Mouse (Mus musculus) adrenal gland (tissue): ENCODE measurements at regions not wholly inside any gene's neighbourhood (a gene's known extent, or its start where the extent isn't known, plus 50 kb on each side); places are given as distances from the start of the nearest gene placed in this dataset.
"Not testable (repeated sequence)": the region's sequence is repeated elsewhere in the genome, so short reads cannot be mapped to it uniquely, and the experiment has no call there.

ENCODE experiments used
- intact Hi-C: fragments of 180-260 bp; cut with DNase I; formaldehyde crosslinking; loops from one replicate; pipeline ENCODE4 v1.15.1; 2025

- intact Hi-C loops: no loop called here
These were observed 88.4 kb upstream of the Tbl1xr1 start for GRCm38 (mm10) chr3:21988010-21988531.

GRCm38 (mm10) chr3:21990526-21990925 lies 85.9 kb upstream of the Tbl1xr1 start:
- intact Hi-C loops: no loop called here

- intact Hi-C loops: no loop called here
These were observed 84.7 kb upstream of the Tbl1xr1 start for GRCm38 (mm10) chr3:21991681-21992152.

- intact Hi-C loops: no loop called here
These were observed 84.2 kb upstream of the Tbl1xr1 start for GRCm38 (mm10) chr3:21992203-21992602.

GRCm38 (mm10) chr3:21993961-21994360 lies 82.5 kb upstream of the Tbl1xr1 start:
- intact Hi-C loops: no loop called here

GRCm38 (mm10) chr3:21995566-21996391 lies 80.7 kb upstream of the Tbl1xr1 start:
- intact Hi-C loops: loop anchor here (5.0 kb wide), 2 partner anchors 43 to 58 kb away; no protein-coding TSS in a partner anchor

DNA sequence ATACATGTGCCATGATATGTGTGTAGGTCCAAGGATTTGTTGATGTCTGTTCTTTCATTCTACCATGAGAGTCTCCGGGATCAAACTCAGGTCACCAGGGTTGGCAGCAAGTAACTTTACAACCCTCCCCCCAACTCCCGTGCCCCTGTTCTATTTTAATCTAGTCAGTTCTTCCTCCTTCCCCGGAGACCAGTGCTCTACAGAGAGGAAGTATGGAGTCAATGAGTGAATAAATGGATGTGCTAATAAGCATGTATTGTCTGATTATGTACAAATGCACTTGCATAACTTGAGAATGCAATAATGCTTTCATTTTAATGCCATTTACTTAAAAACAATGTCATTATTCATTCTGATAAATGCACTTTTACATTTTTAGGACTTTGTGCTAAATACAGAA lies 79.1 kb upstream of the Tbl1xr1 start:
- intact Hi-C loops: loop anchor here (5.0 kb wide), 2 partner anchors 45 to 60 kb away; no protein-coding TSS in a partner anchor

DNA sequence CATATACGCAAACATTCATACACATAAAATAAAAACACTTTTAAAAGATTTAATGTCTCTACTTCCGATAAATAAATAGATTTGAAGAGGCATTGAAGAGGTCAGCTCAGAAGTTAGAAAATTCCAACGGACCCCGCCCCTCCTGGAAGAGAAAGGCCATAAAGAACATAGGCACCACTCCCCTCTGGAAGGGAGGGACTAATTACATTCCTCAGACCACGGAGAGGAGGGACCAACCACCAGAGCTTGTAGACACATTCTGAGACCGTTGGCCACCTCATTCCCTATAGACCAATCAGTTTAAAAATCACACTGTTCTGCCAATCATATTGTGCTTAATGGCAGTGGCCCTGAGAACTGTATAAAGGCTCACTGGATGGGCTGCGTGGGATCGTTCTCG lies 71.0 kb upstream of the Tbl1xr1 start:
- intact Hi-C loops: no loop called here

DNA sequence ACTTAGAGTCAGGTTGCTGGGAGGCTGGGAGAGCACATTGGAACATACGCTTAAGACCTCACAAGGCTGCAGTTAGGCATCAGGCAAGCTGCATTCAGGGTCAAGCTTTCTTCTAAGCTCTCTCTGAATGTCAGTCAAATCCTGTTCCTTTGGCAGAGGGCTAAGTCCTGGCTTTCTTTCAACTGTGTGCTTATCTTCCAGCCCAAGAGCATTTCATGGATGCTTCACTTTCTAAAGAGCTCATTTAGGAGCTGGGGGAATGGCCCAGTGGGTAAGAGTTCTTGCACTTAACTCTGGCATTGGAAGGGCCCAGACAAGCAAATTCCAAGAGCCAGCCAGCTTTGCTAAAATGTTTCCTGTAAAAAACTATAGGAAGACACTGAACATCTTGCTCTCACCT lies 70.3 kb upstream of the Tbl1xr1 start:
- intact Hi-C loops: no loop called here

GRCm38 (mm10) chr3:22006651-22007050 lies 69.8 kb upstream of the Tbl1xr1 start:
- intact Hi-C loops: no loop called here

- intact Hi-C loops: no loop called here
These were observed 68.7 kb upstream of the Tbl1xr1 start for GRCm38 (mm10) chr3:22007736-22008135.

DNA sequence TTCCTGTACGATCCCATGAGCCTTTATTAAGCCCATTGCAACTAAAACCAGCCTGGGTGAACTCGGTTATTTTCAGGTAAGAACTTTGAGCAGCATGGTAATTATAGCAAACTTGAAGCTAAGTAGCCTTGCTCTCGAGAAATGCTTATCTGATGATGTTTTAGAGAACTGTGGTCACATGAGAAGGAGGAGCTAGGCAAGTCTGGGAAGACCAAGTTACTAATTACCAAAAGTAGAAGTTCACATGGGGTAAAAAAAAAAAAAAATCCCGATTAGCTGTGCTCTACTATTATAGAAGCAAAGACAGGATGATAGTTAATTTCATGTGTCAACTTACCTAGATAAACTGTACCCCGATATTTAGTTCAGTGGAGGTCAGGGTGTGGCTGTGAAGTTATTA lies 68.0 kb upstream of the Tbl1xr1 start:
- intact Hi-C loops: no loop called here

GRCm38 (mm10) chr3:22009898-22010699 lies 66.4 kb upstream of the Tbl1xr1 start:
- intact Hi-C loops: no loop called here

GRCm38 (mm10) chr3:22010700-22010991 lies 65.8 kb upstream of the Tbl1xr1 start:
- intact Hi-C loops: not testable (repeated sequence)

DNA sequence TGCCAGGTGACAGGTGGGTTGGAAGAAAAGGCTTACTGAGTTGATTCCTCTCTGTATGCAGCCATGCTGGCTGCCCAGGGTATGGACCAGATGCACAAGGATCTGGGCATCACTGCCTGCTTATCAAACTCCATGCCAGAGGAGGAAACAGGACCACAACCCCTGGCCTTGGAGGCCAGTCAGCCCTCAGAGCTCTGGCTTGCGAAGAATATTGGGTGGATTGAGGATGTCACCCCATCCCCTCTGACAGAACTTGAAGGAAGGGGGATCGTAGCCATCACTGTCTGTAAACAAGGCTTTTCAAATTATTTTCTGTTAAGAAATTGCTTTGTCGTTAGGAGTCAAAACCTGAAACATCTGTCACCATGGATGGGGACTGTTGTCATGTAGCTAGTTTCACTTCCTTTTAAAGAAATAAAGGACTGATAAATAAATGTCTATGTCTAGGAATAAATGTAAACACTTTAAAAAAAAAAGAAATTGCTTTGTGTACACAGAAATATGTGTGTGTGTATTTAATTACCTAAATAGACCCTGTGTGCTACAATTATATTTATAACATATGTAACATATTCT lies 55.0 kb upstream of the Tbl1xr1 start:
- intact Hi-C loops: loop anchor here (5.0 kb wide), 1 partner anchor 36 kb away; no protein-coding TSS in a partner anchor

DNA sequence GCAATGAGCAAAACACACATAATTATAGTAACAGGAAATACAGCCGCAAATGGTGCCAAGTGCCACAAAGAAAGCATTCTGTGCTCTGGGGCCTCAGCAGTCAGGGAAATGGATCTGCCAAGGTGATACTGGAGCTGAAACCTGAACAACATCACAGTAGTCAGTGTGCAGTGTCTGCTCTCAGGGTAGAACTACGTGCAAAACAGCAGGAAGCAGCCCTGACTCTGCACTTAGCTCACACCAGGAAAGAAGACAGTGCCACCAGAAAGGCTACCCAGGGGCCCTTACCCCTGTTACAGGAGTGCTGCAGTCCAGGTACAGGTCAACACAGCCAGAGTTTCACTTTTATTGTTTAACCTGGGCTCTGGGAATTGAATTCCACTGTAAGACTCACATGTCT lies 54.0 kb upstream of the Tbl1xr1 start:
- intact Hi-C loops: loop anchor here (5.0 kb wide), 1 partner anchor 35 kb away; no protein-coding TSS in a partner anchor

- intact Hi-C loops: loop anchor here (5.0 kb wide), 1 partner anchor 34 kb away; no protein-coding TSS in a partner anchor
These were observed 53.4 kb upstream of the Tbl1xr1 start for GRCm38 (mm10) chr3:22023049-22023448.

DNA sequence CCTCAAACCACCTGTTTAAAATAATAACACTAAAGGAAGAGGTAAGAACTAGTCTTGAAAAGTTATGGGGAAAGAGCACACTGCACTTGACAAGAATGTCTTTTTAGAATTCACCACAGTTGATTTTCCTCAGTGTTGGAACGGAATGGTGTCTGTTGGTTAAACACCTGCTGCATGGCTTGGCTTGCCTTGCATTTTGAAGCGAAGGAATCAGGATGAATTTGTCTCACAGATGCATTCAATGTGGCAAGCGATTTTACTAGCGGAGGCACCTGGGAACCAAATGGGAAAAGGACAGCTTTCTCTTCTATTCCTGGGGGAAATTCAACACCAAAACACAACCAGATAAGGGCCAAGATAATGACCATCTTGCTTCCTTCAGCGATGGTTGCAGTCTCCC lies 52.9 kb upstream of the Tbl1xr1 start:
- intact Hi-C loops: loop anchor here (5.0 kb wide), 1 partner anchor 34 kb away; no protein-coding TSS in a partner anchor

GRCm38 (mm10) chr3:22024200-22024599 lies 52.3 kb upstream of the Tbl1xr1 start:
- intact Hi-C loops: loop anchor here (5.0 kb wide), 1 partner anchor 33 kb away; no protein-coding TSS in a partner anchor

DNA sequence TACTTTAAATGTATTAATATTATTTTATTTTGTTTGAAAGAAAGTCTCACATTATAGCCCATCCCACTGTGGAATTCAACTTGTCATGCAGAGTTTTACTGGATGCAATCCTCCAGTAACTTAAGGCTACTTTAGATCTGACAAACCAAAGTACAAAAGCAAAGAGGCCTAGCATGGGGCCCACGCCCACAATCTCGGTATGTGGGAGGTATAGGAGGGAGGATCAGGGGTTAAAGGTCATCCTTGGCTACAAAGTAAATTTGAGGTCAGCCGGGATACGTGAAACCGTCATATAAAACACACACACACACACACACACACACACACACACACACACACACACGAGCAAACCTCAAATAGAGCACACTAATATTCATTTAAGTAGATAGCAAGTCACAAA lies 51.3 kb upstream of the Tbl1xr1 start:
- intact Hi-C loops: no loop called here

DNA sequence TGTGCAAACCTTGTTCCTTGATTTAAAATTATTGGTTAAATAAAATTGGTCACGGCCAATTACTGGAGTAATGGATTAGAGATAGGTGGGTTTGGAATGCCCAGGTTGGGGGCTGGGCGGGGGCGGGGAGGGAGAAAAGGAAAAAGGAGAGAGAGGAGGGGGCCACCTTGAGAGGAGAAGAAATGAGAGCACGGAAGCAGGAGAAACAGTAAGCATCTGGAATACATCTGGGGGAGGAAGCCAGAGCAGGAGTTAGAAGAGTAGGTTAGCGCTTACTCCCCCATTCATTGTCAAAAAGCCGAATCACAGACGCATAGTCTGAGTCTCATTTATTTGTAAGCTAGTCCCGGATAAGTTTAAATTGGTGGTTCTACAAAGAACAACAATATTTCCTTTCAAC lies 50.8 kb upstream of the Tbl1xr1 start:
- intact Hi-C loops: no loop called here
